Mouse (Mus musculus) retina, adult 2 months (tissue): ENCODE data around the gene Itga6.

Experiments
- DNase-seq: peaks from one replicate; pipeline ENCODE4 v3.0.0-alpha.2; 2012; ENCODE audit warnings: low read depth, low spot score

The Itga6 gene

GRCm38 (mm10) chr2:71761081-71761480 lies 15.7 kb downstream of the Itga6 start:
- DNase-seq = no peak

- DNase-seq = no peak
These were observed 19.1 kb downstream of the Itga6 start for GRCm38 (mm10) chr2:71764525-71764924.

- DNase-seq = no peak
These were observed 19.7 kb downstream of the Itga6 start for GRCm38 (mm10) chr2:71764961-71765735.

- DNase-seq = no peak
These were observed 20.6 kb downstream of the Itga6 start for GRCm38 (mm10) chr2:71766007-71766406.

- DNase-seq = no peak
These were observed 21.7 kb downstream of the Itga6 start for GRCm38 (mm10) chr2:71767019-71767610.

GRCm38 (mm10) chr2:71771762-71772161 lies 26.3 kb downstream of the Itga6 start:
- DNase-seq = no peak

GRCm38 (mm10) chr2:71773714-71774113 lies 28.3 kb downstream of the Itga6 start:
- no peak for DNase-seq

- no peak for DNase-seq
These were observed 29.0 kb downstream of the Itga6 start for GRCm38 (mm10) chr2:71774246-71774951.

GRCm38 (mm10) chr2:71775201-71775611 lies 29.8 kb downstream of the Itga6 start:
- DNase-seq = no peak

GRCm38 (mm10) chr2:71779266-71779888 lies 34.0 kb downstream of the Itga6 start:
- DNase-seq = no peak

GRCm38 (mm10) chr2:71780016-71780415 lies 34.6 kb downstream of the Itga6 start:
- no peak for DNase-seq

GRCm38 (mm10) chr2:71785260-71785659 lies 39.8 kb downstream of the Itga6 start:
- DNase-seq = no peak

GRCm38 (mm10) chr2:71786060-71786459 lies 40.6 kb downstream of the Itga6 start:
- no peak for DNase-seq

GRCm38 (mm10) chr2:71786591-71787155 lies 41.3 kb downstream of the Itga6 start:
- no peak for DNase-seq

GRCm38 (mm10) chr2:71787156-71787590 lies 41.8 kb downstream of the Itga6 start:
- DNase-seq = no peak

GRCm38 (mm10) chr2:71787591-71788460 lies 42.4 kb downstream of the Itga6 start:
- no peak for DNase-seq

- DNase-seq = no peak
These were observed 45.3 kb downstream of the Itga6 start for GRCm38 (mm10) chr2:71790752-71791151.

GRCm38 (mm10) chr2:71791203-71791602 lies 45.8 kb downstream of the Itga6 start:
- no peak for DNase-seq

- no peak for DNase-seq
These were observed 48.7 kb downstream of the Itga6 start for GRCm38 (mm10) chr2:71794139-71794538.

GRCm38 (mm10) chr2:71796787-71797186 lies 51.4 kb downstream of the Itga6 start:
- DNase-seq = no peak

- DNase-seq = no peak
These were observed 55.4 kb downstream of the Itga6 start for GRCm38 (mm10) chr2:71800798-71801197.
